Mouse (Mus musculus) gastrocnemius, postnatal 25 days (tissue): ENCODE results near the gene Zdhhc19. TPM values are rescaled to one million over a fixed set of nuclear protein-coding genes. Genes with fewer than 3 reads are reported as not detected.
A peak's percentile ranks its signal among the peaks of the same experiment; 100 is the strongest.

Experiments
- DNase-seq: peaks from one replicate; pipeline ENCODE4 v3.0.0; 2022
- long read RNA-seq, 2 experiments: library from polyadenylated mRNA; stranded (forward); transcript quantifications; one replicate each; pipeline ENCODE4 v2.0.0; 2021
- total RNA-seq, 2 experiments: library from RNA; stranded (reverse); gene quantifications; 1 replicate in 1 of 2; 2 replicates in 1 of 2; pipeline ENCODE4 v1.2.3; 2021

Zdhhc19 gene
- not detected for total RNA-seq
- long read RNA-seq, experiment 1 = 0 reads
- long read RNA-seq, experiment 2 = 0 reads

- DNase-seq = no peak
Measured at GRCm38 (mm10) chr16:32495965-32496364, at the start of gene Zdhhc19. Gene Zdhhc19 (plus strand): TSS chr16:32496265.

DNA sequence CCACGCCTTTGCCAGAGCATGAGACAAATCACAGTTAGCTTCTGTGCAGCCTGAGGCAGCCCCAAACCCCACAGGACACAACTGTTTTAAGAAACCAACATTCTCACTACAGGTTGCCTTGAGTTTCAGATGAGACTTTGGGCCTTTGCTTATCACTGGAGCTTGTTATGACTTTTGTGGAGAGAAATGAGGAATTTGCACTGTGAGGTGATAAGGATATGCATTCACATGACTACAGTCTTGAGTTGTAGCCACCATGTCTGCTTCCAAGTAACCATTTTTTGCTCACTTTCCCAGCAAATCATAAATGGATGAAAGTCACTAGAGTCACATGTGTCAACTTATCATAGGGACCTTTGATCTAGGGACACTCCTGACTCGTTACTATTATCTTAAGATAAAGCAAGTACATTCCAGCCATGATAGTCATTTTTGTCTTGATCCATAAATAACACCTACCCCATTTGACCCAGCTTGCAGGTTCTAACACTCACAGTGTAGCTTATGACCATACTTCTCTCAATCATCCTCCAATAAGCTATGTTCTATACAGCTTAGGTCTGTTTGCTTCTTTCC is 49.4 kb upstream of the Zdhhc19 start:
- DNase-seq = no peak

DNA sequence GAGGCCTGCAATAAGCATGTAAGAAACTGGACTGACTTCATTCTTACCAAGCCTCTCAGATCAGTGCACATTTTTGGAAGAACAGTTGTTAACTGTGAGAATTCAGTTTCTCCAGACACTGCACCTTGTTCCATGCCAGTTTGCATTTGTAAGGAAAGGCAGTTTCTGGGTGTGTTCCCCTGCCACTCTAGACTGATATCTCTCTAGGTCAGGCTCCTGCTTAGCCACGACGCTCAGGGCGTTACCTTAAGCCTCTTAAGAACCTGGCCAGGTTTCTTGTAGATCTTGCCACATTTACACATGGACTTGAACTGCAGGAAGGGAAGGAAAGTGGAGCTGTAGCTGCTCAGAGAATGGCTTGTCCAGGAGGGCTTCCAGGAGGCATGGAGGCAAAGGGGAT is 46.4 kb upstream of the Zdhhc19 start:
- no peak for DNase-seq

DNA sequence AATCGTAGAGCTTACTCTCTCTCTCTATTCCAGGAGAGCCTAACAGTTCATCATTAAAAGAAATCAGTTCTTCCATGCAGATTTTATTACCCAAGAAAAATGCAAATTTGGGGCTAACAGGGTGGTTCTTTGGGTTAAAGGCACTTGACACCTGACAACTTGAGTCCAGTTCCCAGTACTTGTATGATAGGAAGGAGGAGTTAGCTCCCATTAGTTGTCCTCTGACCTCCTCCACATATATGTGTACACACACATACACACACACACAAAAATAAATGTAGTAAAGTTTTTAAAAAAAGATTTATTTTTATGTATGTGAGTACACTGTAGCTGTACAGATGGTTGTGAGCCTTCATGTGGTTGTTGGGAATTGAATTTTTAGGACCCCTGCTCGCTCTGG is 45.9 kb upstream of the Zdhhc19 start:
- no peak for DNase-seq

GRCm38 (mm10) chr16:32453102-32453501 is 43.0 kb upstream of the Zdhhc19 start:
- DNase-seq = no peak

DNA sequence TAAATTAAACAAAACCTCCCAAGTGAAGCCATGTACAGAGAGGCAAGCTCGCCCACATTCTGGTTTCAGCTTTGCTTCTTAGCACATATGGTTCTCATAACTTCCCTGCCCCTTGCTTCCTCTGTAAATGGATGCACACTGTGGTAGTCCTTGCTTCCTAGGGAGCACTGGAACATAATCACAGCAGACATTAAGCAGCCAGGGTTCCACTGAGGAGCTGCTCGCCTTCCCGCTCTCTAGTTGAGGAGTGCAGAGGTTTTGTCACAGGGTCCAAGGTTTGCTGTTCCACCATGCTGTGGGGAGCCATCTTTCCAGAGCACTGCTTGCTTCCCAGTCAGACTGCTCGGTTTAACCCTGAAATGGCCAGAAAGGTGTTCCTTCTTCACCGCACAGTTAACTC is 41.4 kb upstream of the Zdhhc19 start:
- DNase-seq = no peak

- DNase-seq = no peak
Measured at GRCm38 (mm10) chr16:32456086-32456485, 40.0 kb upstream of the Zdhhc19 start.

DNA sequence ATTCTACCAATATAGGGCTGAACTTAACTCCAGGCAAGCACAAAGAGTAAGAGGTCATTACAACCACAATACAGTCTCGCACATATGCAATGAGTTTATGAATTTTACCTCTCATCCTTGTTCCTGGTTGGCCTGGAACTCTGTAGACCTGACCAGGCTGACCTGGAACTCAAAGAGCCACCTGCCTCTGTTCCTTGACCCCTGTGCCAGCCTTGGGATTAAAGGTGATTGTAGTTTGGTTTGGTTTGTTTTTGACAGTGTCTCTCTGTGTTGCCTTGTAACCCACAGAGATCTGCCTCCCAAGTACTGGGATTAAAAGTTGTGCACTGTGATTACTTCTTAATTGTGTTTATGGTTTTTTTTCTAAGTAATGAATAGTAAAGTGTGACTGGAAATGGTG is 39.3 kb upstream of the Zdhhc19 start:
- DNase-seq = no peak

DNA sequence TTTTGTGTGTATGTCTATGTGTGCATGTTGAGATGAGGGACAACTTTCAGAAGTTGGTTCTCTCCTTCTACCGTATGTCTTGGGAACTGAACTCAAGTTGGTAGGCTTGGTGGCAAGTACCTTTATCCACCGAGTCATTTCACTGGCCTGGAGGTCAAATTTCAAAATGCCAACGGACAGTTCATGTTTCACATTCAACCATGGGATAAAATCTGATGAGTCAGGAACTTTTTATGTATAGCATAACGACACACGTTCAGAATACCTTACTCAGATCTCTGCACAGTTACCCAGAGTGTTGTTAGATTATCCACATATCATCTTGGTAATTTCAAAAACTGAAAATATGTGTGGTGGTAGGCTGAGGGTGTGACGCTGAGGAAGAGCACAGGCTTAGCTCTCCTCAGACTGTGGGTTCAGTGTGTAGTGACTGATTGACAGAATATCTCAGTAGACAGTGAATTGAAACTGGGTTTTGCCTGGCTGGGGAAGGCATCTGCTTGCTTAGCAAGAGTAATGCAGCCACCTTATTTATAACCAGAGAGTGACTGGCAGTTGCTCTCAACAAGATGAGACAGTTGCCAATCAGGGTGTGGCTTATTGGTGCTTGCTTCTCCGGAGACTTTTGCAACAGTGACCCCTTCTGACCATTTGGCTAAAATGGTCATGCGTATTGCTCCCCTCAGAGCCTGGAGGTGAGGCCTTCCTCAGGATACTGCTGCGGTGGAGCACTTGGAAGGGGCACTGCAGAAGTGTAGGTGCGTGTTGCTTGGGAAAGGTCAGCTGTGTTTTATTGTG is 38.3 kb upstream of the Zdhhc19 start:
- peak; percentile 71 for DNase-seq

GRCm38 (mm10) chr16:32460518-32460917 is 35.5 kb upstream of the Zdhhc19 start:
- DNase-seq = no peak

DNA sequence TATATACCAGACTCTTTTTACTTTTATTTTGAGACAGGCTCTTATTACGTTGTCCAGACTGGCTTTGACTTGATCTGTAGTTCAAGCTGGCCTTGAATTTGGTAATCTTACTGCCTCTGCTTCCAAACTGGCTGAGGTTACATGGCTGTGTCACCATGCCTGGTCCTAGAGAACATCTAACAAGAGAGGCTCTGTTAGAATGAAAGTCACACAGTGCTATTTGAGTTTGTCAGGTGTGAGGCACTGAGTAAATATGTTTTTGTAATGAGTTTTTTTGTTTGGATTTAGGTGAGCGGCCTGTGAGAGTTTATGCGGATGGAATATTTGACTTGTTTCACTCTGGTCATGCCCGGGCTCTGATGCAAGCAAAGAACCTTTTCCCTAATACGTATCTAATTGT is 34.4 kb upstream of the Zdhhc19 start:
- no peak for DNase-seq

DNA sequence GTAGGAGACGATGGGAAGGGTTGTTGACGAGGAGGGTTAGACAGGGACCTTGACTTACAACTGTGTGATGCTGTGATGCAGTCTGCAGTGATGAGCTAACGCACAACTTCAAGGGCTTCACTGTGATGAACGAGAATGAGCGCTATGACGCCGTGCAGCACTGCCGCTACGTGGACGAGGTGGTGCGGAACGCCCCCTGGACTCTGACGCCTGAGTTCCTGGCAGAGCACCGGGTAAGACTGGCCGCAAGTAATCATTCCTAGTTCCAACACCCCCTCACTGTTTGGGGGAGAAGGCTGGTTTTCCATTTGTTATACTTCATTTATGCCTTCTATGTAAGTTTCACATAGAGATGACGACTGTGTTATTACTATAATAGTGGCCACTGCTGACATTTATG is 33.1 kb upstream of the Zdhhc19 start:
- DNase-seq = no peak

DNA sequence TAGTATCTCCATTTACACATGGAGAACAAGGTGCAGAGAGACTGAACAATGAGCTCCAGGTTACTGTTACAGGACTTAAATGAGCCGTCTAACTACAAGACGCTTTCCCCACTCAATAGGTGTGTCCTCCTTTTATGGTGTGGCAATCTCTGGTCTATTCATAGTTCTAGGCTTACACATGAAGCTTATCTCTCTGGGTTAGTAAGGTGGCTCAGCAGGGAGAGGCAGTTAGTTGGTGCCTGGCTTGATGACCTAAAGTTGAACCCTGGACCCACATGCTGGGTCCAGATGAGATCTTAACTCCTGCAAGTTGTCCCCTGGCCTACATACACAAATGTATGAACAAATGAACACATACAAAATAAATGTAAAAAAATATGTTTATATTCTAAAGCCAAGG is 32.6 kb upstream of the Zdhhc19 start:
- DNase-seq = no peak

DNA sequence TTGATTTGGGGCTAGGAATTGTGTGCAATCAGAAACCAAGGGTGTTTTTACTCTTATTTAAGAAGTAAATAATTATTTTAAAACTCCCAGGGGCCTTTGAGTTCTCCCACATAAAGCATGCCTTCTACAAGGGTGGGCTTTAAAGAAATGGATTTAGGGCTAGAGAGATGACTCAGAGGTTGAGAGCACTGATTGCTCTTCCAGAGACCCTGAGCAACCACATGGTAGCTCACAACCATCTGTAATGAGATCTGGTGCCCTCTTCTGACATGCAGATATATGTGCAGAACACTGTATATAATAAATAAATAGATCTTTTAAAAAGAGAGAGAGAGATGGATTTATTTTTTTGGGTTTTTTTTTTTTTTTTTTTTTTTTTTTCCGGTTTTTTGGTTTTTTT is 31.2 kb upstream of the Zdhhc19 start:
- no peak for DNase-seq

DNA sequence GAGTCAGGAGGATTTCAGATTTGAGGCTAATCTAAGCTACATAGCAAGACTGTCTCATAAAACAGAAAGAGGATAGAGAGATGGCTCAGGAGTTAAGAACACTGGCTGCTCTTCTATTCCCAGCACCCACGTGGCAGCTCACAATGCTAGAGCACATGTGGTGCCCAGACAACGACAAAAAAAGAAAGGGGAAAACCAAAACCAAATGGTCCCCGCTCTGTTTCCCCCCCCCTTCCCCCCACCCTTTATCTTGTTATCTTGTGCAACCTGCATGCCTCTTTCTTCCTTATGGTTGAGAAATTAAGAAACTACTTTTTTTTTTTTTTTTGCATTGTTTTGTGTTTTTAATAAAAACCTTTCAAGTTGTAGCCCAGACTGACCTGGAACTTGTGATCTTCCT is 27.6 kb upstream of the Zdhhc19 start:
- DNase-seq = no peak

DNA sequence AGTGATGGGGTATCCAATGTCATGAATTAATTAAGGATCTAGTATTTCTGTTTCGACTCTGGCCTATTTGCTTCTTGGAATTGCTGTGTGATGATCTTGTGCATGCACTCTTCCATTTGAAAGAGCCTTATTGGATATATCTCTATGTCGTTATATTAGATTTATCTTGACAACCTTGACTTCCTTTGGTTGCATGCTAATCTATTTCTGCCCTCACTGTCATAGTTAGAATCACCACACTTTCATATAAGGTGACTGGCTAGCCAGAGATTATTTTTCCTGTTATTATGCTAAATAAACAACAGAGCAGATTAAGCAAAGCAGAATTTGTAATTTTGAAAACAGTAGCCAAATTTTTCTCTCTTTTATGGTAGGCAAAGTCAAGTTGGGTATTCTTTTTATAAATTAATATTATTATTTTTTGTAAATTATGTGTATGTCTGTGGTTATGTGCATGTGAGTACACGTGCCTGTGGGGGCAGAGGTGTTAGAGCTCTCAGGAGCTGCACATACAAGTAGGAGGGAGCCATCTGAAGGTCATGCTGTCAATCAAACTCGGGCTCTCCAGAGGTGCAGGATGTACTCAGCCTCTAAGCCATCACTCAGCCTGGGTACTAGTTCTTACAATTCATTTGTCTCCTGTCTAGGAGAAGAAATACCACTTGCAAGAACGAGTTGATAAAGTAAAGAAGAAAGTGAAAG is 26.5 kb upstream of the Zdhhc19 start:
- DNase-seq = no peak

GRCm38 (mm10) chr16:32472276-32473015 is 23.6 kb upstream of the Zdhhc19 start:
- DNase-seq = no peak

DNA sequence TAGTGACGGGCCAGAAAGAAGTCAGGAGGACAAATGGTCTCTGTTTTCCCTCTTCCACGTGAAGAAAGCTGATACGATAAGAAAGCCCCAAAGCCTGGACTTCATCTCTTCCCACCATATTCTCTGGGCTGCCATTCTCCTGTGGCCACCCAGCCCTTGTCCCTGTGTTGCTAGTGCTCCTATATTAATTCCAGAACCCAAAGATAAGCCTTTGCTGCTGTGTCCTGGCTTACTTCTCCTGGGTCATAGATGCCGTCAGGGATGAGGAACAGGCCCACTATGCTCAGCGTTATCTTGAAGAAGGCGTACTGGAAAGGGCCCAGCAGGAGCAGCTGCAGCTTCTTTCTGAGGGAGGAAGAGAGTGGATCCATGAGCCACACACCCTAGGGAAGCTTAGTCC is 18.8 kb upstream of the Zdhhc19 start:
- no peak for DNase-seq

DNA sequence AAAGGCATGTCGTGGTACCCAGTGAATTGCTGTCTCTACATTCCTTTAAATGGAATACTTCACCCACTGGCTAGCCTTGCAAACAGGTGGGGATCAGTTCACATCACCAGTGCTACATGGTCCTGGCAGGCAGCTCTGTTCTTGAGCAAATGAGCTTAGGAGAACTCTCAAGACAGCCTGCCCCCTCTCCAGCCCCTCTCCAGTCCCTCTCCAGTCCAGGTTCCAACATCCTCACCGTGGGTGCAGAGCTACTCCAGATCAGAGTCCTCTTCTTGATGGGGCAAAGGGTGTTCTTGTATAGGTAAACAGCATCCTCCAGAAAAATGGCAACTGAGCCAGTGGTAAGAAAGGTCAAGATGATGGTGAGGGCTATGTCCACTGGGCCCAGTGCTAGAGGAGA is 16.6 kb upstream of the Zdhhc19 start:
- no peak for DNase-seq

DNA sequence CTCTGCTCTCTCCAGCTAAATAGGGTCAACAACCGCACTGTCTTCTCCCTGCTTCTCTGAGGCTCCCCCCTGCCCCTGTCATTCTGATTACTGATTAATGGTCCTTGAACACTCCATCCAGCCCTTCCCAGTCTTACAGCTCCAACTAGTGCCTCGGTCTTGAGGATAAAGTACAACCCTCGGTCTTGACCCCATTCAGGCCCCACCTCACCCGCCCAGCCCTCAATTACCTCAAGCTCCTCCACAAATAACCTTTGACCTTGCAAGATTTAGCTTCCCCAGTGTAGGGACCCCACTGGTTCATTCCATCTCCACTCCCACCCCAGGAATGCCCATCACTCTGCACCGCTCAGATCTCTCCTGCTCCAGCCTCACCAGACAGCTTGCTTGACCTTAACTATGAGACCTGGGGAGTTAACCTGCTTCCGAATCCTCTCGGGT is 11.6 kb upstream of the Zdhhc19 start:
- no peak for DNase-seq

DNA sequence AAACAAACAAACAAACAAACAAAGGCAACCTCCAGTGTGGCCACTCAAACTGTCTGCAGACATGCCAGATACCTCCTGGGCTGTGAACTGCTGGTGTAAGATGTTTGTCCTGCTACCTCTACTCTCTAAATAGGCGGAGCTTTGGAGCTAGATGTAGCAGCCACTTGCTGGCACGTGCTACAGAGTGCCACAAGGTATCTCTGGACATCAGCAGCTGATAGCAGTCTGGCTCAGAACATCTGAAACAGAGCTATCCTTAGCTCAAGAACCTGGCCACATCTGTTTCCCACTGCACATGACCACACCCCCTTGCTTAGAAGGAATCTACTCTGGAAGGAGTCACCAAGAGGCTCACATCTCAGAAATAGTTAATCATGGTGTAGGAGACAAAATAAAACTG is 10.9 kb upstream of the Zdhhc19 start:
- DNase-seq = no peak

DNA sequence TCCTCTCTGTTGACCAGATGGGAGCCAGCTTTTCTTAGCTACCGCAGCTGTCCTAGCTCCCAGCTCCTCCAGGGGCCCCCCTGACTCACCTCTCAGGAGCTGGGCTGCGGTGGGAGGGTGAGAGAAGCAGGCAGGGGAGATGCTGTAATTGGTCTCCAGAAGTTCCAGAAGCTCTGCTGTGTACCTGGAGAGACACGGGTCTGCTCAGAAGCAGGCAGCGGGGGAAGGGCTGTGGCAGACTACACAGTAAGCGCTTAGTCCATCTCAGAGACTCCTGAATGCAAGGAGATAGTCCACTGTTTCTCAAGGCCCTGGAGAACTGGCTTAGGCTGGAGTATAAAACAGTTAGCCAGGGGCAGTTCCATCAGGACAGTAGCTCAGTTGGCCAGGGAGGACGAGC is 10.0 kb upstream of the Zdhhc19 start:
- no peak for DNase-seq
